Mouse (Mus musculus) monocyte, adult 2 months (primary cell): ENCODE measurements around the gene Kpna6.

Source experiments
- DNase-seq, 2 experiments: peaks; one replicate each; pipeline ENCODE4 v3.0.0; 2022; ENCODE audit warnings: low spot score in 2 of 2, low read depth in 1 of 2

Kpna6 gene

DNA sequence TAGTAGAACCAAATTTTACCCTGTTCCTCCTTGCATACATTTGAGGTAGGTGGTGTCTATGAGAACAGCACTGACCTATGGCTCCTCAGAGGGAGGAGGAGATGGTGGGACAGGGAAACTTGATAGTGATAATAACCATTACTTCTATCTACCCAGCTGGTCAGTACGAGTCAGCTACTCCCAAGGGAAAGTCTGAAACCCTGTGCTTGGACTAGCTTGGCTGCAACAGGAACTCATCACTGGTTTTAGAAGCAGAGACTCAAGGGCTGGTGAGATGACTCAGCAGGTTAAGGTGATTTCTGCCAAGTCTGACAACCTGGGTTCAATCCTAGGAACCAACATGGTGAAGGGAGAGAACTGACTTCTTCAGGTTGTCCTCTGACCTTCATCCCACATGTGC is 23.9 kb downstream of the Kpna6 start:
- DNase-seq = no peak

DNA sequence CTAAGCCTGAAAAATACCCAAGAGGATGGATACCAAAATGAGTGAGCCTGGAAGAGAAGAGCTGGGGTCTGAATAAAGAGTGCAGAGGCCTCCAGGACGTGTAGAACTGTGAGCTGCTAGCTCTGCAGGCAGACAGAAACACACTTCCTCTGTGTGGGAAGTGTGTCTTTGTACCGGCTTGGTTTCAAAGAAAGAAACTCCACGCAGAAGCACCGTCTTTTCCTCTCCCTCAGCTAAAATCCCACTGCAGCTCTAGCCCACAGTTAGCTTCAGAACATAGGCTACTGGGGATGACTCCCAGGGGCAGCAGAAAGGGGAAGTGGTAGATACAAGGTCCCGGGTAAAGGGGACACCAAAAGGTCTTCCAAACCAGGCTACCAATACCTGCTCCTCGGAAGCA is 27.4 kb downstream of the Kpna6 start:
- no peak for DNase-seq

DNA sequence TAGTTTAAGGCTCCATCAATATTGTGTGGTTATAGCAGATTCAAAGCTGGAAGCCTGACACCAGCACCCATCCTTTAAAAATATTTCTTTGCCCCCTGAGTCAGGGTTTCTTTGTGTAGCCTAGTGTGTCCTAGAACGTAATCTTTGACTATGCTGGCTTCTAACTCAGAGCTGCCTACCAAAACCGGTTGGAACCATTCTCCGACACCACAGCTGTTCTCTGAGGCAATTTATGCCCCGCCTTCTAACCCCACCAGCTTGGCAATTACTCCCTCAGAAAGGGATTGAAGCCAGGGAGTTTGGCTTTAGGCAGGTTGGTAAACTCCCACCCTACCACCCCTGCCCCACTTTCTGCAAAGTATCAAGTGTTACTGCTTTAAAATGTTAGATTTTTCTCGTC is 30.8 kb downstream of the Kpna6 start:
- no peak for DNase-seq

DNA sequence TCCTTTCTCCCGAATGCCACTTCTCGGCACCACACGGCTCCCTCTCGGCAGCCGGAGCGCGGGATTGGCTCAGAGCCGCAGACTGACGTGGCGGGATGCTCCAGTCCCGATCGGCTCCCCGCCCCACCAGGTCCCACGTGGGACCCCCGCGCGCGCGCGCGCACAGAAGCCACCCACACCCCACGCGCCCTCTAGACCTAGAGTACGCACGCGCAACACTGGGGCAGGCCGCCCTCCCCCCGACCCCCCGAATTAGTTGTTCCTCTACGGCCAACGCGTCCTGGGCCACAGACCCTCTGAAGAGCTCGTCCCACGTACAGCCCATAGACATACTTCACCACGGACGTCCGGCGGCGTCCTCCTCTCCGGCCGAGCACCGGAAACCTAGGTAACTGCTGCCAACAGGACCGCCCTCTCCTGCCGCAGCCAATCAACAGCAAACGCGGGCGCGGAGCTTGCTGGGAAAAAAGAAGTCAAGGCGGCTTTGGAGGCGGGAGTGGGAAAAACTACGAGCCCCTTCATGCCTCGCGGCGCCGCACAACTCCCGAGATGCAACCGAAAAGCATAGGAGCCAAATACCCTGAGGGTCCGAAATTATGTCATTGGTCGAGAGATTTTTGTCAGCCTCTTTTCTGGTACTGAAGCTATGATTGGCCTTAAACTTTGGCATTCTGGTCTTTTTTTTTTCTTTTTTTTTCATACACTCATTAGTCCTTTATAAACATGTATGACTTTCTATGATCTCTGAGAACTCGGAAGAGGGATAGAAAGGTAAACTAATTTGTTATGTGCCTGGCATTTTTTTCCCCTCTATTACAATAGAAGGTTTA is 31.7 kb downstream of the Kpna6 start, which contains the start of gene Txlna:
Gene Txlna (minus strand): TSS at position 428 of the 830 bp plus-strand sequence.
- DNase-seq = peak; percentile 88 to 90

DNA sequence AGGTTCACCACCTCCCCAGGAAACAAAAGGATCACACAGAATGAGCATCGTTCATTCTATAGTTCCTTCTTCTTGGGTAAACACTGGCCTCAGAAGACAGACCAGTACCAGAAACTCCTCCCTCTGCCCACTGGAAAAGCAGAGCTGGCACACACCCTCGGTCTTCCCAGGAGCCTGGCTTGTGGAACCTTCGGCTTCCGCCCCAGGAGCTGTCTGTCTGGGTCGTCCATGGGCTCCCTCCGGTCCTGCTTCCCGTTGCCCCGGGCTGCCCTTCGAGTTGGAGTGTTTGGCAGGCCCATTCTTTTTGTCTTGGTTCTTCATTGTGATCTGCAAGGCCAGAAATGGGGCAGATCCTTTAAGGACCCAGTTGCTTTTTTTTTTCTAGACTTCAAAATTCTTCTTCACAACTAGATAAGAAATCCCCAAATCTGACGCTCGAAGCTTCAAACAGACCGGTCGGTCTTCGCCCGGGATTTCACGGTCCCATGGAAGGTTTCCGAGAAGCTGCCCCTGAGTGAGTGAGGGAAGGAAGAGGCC is 32.4 kb downstream of the Kpna6 start:
- DNase-seq = no peak

DNA sequence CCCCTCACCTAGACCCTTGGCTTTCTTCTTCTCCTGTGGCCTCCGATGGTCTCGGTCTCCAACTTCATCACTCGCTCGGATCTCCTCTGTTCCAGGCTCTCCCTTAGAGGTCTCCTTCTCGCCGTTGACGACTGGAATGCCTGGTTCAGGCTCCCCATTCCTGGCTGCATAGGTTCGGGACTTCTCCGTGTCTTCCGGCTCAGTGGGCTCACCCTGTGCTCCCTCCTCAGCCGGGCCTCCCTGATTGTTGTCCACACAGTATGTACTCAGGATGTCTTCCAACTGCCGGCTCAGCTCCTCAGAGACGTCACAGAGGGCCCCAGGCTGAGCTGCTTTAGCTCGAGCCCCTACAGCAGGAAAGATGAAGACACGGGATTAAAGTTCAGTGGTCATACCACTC is 33.3 kb downstream of the Kpna6 start:
- no peak for DNase-seq

DNA sequence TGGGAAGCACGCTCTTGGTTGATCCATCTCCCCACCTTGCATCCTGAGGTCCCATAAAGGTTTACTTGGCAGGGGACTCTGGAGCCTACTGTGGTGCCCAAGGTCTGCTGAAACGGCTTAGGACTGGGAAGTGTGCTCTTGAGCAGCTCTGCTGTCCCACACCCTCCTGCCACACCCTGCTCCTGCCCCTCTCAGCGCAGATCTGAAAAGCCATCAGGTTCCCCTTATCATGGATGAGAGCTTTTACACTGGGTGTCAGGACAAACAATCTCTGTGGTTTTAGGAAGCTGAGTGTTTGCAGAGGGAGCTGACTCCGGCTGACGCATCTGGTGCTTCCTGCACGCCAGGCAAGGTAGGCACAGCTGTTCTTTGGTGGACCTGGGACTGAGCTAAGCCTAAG is 38.7 kb downstream of the Kpna6 start:
- DNase-seq = no peak

DNA sequence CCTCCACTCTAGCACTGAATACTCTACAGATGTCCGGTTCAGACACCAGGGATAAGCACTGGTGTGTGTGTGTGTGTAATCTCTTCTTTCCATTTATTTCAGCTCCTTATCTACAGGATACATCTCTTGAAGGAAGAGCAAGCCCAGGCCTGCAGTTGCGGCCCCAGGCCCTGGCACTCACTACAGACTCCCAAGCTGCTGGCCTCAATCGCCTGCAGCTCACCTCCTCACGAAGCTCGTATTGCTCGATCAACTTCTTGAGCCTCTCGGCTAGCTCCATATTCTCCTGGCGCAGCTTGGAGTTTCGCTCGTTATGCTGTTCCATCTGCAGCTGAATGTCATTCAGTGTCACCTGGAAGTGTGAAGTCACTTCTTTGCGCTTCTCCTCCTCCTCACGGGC is 40.7 kb downstream of the Kpna6 start:
- no peak for DNase-seq

DNA sequence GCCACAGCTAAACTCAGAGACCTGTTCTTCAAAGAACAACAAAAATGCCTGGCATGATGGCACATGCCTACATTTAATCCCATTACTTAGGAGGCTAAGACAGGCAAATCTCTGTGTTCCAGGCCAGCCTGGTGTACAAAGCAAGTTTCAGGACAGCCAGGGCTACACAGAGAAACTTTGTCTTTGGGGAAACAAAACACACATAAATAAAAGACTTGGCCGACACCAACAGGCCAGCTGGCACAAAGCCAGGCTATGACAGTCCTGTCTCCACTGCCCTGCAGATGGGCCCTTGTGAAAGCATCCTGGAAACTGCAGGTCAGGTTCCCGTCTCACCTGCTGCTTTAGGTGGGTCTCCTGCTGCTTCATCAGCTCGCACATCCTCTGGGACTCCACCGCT is 41.6 kb downstream of the Kpna6 start:
- DNase-seq = no peak

DNA sequence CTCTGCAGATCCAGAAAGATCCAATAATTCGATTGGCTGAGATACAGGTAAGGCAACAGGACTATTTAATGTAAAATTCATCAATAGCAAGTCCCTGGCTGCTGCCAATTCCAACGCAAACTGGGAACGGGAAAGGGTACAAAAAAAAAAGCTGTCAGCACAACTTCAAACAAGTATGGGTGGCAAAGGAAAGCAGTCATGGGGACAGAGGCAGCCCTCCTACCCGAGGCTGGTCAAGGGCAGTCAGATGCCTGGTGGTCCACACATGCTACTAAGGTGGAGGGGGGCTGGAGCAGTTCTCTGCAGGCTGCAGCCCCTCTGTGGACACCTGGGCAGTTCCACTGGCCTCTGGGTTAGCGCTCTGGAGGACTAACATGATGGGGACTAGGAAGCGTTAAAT is 46.5 kb downstream of the Kpna6 start:
- no peak for DNase-seq

DNA sequence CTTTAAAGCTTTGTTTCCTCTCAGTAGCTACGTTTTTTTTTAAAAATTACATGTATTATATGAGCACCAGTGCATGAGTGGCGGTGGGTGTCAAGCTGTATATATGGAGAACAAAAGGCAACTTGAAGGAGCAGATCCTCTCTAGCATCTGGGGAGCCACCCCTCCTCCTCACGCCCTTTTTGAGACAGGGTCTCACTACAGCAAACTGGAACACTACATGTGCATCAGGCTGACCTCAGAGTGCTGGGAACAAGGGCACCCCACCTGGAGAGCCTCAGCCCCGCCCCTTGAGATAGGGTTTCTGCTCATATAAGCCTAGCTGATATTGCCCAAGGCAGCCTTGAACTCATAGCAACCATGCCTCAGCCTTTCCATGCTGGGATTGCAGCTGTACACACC is 47.1 kb downstream of the Kpna6 start:
- DNase-seq = no peak

DNA sequence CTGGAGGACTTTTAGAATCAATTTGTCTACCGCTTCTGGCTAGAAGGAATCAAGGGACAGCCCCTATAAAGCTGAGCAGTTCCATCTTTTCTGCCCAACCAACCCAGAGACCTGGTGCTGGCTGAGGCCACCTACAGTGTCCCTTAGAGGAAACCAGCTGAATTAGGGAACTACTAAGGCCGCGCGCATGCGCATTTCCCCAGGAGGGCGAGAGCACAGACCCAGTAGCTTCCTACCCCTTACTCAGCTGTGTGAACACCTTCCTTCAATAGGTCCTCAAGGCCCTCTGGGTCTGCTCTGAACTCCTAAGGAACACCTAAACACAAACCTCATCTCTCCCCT is 47.6 kb downstream of the Kpna6 start:
- DNase-seq = peak; percentile 53 to 69

DNA sequence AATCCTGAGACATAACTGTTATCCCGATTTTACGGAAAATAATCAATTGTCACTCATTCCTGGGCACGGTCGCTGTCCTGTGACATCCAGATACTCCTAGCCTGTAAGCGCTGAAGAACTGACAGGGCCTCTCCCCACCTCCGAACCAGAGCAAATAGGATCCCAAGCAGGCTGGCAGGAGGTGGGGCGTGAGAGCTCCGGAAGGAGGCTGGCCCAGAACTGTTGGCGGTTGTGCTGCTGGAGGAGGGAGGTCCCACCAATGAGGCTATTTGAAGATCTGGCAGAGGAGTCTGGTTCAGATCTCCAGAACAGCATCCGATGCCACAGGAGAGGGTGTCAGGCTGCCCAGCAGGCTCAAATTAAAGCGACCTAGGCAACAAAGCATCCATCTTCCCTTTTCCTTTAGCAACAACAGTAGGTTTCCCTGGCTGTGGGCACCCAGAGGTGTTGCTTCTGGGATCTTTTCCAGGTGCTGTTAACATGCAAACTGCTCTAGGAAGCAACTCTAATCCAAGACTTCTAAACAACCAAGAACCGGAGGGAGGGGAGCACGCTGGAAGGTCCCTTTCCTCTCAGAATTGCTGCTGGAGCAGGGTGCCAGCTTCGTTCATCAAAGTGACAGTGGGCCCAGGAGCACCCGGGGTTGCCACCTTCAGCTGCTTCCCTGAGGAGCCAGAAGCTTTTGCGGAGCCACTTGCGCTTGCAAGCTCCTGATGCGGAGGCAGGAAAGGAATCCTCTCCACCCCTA is 48.1 kb downstream of the Kpna6 start:
- DNase-seq = peak; percentile 68 to 74

DNA sequence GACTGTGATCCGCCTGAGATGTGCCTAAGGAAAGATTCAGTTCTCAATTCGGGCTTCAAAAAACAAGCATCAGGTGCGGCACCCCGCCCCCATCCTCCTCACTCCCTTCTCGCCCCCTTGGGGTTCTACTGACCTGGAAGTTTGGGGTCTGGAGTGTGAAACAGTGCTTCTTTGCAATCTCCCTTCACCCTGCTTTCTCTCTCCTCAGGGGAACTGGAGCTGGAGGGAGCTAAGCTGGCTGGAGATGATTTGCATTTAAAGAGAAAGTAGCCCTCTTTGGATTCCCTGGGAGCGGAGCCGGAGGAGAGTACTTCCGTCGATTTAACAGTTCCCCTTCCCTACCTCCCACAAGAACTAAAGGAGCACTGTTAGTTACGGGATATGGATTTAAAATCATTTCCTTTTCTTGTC is 48.9 kb downstream of the Kpna6 start, which contains the start of gene Ccdc28b:
Gene Ccdc28b (minus strand): TSS at position 267 of the 411 bp plus-strand sequence.
- peak in 1 of 2 experiments; percentile 12 for DNase-seq

DNA sequence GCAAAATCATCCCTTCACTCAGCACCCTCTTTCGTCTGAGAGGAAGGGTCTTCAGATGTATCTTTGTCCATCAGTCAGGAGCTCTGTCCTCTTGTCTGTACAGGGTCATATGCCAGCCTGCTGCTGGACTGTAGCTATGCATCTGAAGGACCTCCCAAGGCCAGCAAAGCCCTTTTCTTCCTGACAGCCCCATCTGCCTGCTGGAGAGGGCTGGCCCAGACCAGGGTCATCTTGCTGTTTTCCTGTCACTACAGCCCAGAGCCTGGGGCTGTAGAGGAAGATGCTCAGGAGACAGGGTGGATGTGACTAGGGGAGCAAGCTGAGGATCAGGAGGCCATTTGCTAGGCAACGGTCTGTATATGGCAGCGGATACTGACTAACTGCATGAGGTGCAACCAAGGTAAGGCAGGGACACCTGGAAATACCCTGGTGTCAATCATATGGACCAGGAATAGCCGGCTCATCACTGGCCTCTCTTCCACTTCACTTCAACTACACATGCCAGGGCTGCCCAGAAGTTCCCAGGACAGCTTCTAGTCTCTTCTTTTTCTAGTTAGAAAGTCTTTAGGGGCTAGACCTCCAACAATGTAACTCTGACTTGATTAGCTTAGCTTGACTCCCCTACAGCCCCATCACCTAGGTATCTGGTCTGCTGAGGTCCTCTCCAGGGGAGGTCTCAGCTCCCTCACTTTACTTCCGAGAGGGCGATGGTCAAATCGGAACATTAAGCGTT is 49.6 kb downstream of the Kpna6 start:
- no peak for DNase-seq

DNA sequence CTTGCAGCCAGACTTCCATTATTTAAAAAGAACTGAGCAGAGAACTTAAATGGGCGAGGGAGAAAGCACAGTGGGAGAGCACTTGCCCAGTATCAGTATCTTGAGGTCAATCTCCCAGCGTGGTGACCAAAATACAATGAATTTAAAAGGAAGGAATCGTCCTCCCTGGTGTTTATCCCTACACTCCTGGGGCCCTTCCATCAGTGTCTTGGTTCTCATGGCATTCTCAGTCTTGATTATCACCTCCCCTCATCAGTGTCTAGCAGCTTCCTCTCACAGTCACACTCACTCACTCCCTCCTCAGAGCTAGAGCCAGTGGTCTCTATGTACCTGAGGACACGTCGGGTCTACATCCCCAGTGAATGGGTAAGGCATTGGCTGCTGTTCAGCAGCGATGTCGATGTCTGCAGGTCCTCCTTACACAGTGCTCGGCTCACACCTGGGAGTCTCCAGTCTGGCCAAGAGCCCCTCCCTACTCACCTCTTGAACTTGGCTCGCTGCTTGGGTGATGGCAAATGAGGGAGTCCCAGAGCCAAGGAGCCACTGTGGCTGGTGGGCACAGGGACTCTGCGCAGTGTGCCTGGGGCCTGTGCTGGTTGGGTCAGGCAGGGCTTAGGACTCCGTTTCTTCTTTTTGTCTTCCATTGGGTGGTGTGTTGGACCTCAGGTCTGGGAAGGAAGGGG is 50.3 kb downstream of the Kpna6 start:
- DNase-seq = no peak

DNA sequence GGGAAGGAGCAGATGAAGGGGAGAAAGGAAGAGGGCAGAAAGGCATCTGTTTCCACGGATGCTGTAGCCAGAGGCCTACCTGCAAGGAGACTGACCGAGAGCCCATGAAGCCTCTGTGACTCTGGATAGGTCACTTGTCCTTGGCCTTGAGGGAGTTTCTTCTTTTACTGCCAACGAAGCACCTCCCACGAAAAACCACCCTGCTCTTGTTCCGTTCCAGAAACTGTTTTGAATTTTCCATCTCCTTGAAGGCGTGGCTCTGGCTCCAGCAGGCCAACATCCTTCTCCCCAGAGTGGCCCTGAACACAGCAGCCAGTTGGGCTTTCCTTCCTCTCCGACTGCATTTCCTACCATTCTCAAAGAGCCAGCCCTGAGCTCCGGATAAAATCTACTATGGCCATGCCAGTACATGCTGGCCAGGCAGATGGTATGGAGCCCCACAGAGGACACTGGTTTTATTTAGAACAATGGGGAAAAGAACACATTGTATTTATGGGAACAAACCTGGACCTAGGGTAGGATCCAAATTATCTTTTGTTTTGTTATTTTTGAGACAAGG is 51.2 kb downstream of the Kpna6 start:
- DNase-seq = no peak

DNA sequence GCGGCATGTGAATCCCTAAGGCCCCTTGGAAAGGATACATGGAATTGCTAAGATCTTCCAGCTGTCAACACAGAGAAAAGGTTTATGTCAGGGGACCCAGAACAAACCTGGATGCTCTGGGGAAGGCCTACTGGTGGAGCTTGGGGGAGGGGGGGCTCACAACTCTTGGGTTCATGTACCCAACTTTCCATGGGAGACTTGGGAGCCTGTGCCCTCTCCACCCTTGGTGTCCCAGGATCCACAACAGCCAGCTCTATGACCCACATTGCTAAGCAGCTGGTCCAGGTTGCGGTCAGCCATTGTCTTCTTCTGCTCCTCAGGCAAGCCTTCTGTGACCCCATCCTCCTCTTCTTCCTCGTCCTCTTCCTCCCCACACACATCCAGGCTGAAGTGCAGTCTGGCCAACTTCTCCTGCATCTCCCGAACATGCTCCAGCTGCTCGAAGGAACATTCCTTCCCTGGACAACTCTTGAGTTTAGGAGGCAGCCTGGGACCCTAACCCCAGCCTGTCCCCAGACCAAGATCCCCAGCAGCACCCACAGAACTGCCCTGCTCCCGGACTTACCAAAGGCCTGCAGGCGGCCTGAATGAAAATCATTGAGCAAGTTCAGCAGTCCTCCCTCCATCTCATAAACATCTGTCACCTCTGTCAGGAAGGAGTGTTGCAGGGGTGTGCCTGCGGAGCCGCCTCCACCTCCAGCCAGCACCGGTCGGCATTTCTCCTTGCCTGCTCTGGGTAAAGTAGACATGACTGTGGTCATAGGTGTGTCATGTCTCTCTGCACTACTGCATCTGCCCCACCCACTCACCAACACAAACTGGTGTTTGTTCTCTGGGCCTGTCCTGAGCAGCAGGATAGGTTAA is 51.9 kb downstream of the Kpna6 start:
- DNase-seq = no peak

DNA sequence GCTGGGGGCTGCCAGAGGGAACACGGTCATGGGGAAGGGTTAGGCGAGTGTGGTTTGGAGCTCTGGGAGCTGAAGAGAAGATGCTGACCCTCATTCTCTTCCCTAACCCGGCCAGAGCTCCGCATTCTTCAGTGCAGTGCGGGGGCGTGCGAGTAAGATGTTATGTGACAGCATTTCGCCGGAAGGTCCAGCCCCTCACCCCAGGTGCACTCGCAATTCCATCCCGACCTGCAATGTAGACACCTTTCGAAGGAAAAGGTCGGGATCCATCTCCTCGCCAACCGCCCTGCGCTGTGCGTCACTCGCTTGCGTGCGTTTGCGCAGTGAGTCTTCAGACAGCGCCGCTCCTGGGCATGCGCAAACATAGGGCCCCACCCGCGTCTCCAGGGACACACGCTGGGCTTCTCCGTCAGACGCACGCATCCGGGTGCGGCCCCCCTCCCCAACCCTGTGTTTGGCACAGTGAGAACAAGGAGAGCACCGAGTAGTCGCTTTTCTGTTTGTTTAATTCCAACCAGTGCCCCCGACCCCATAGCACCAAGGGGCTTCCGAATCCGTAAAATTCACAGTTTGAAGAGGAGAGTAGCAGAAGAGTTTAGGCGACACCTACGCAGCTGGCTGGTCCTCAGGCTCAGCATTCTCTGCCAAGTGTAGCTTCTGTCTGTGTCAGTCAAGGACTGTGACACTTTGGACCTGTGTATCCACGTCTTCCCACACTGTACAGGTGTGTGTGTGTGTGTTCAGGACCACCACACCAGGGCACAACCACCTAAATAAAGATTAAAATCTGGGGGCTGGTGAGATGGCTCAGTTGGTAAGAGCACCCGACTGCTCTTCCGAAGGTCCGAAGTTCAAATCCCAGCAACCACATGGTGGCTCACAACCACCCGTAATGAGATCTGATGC is 53.5 kb downstream of the Kpna6 start, which contains the start of gene Iqcc:
Gene Iqcc (minus strand): TSS at position 314 of the 906 bp plus-strand sequence.
- peak; percentile 66 to 83 for DNase-seq
